Mouse (Mus musculus) neural tube, embryonic 13.5 days (tissue): ENCODE measurements around the gene Ndufaf7. TPM values are rescaled to one million over a fixed set of nuclear protein-coding genes. Genes with fewer than 3 reads are reported as not detected.

Experiments used
- polyA plus RNA-seq: library from polyadenylated mRNA; unstranded; fragments of >200 nt; fragmentation: Nextera tagmentation; extraction: Ambion mirVana; gene quantifications from 2 replicates; pipeline ENCODE4 v1.2.1, GENCODE M21; 2015

Ndufaf7 gene
- polyA plus RNA-seq, 1 experiment from 2014 or later, result 64.7 TPM

Other genes starting within 250 kb of the Ndufaf7 start
- 5.0 TPM in 2 replicates for gene Strn, start 199.9 kb upstream of the Ndufaf7 start, polyA plus RNA-seq
- 20.4 and 21.4 TPM in 2 replicates for gene Heatr5b, start 101.8 kb upstream of the Ndufaf7 start, polyA plus RNA-seq
- 54.6 and 66.2 TPM in 2 replicates for gene Gpatch11, start 101.6 kb upstream of the Ndufaf7 start, polyA plus RNA-seq
- gene Eif2ak2, start 54.6 kb upstream of the Ndufaf7 start, polyA plus RNA-seq, result 2.4 and 3.4 TPM in 2 replicates
- gene Sult6b1, start 30.1 kb upstream of the Ndufaf7 start, polyA plus RNA-seq, result 0.26 TPM in 1 of 2 replicates, not detected in the other
- 129 and 134 TPM in 2 replicates for gene Cebpzos, start 20.6 kb upstream of the Ndufaf7 start, polyA plus RNA-seq
- 52.0 and 55.8 TPM in 2 replicates for gene Cebpz, start 70 bp upstream of the Ndufaf7 start, polyA plus RNA-seq
- gene Prkd3, start 83.7 kb downstream of the Ndufaf7 start, polyA plus RNA-seq, result 16.8 and 19.9 TPM in 2 replicates
- 12.5 TPM in 2 replicates for gene Qpct, start 114.8 kb downstream of the Ndufaf7 start, polyA plus RNA-seq